Mouse (Mus musculus) embryonic fibroblast, embryonic 13.5 days (primary cell): ENCODE measurements around the gene Rexo2. TPM values are rescaled to one million over a fixed set of nuclear protein-coding genes. Genes with fewer than 3 reads are reported as not detected.
"Not testable (repeated sequence)": the region's sequence is repeated elsewhere in the genome, so short reads cannot be mapped to it uniquely, and the experiment has no call there.

ENCODE experiments used
- H3K27ac ChIP-seq: 2 replicates; pipeline ENCODE4 v1.5.1; 2012; ENCODE audit warnings: low read length, control low read depth, inconsistent platforms; ENCODE audit not compliant: insufficient read depth
- H3K4me1 ChIP-seq: 2 replicates; pipeline ENCODE4 v1.6.1; 2011; ENCODE audit warnings: low read length; ENCODE audit not compliant: control insufficient read depth, insufficient read depth
- H3K4me3 ChIP-seq: 2 replicates; pipeline ENCODE4 v1.5.1; 2011; ENCODE audit warnings: mild to moderate bottlenecking, control low read depth, low read length; ENCODE audit not compliant: insufficient read depth
- CTCF ChIP-seq: IDR thresholded peaks from 2 replicates; pipeline ENCODE4 v1.5.1; 2011; ENCODE audit warnings: mild to moderate bottlenecking, control low read depth, low read length, moderate library complexity, borderline replicate concordance; ENCODE audit not compliant: insufficient read depth
- POLR2A ChIP-seq: IDR thresholded peaks from 2 replicates; pipeline ENCODE4 v1.6.1; 2011; ENCODE audit warnings: low read depth, mild to moderate bottlenecking, control low read depth, low read length, moderate library complexity
- polyA plus RNA-seq: library from polyadenylated mRNA; stranded (reverse); fragments of >200 nt; gene quantifications from 2 replicates; pipeline ENCODE4 v1.2.4, GENCODE M21; 2011; ENCODE audit warnings: low read depth; ENCODE audit not compliant: missing spikeins, insufficient read length

Rexo2 gene
- polyA plus RNA-seq = 239 and 250 TPM in 2 replicates

- peaks cover 5% of the 10 kb centered on the region for H3K4me1 ChIP-seq
- no peak for TF ChIP-seq CTCF
- TF ChIP-seq POLR2A = peak; percentile 83
- H3K27ac ChIP-seq = peak within 1 kb of the TSS; percentile 92
- H3K4me3 ChIP-seq = peak within 1 kb of the TSS; percentile 88
Measured at GRCm38 (mm10) chr9:48480411-48481213, at the start of gene Rexo2. Gene Rexo2 (minus strand): TSS chr9:48480623.

DNA sequence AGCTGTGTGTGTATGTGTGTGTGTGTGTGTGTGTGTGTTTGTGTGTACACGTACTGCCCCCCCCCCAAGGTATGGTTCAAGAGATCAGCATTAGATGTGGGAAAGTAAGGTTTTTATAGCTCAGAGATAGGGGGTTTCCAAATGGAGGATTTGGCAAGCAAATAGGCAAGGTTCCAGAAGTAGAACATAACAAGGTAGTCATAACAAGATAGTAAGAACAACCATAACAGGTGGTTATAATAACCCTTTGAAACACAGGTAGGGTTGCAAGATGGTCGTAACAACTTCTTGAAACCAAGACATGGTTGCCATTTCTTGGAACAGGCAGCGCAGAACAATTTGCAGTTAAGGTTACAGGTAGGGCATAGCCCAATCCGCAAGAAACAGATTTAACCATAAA, 46.1 kb upstream of the Rexo2 start:
- no peak overlapping the region for H3K4me3 ChIP-seq
- H3K27ac ChIP-seq = no peak overlapping the region
- no peak for TF ChIP-seq POLR2A
- no peak for TF ChIP-seq CTCF
- no peaks in the 10 kb centered on the region for H3K4me1 ChIP-seq

DNA sequence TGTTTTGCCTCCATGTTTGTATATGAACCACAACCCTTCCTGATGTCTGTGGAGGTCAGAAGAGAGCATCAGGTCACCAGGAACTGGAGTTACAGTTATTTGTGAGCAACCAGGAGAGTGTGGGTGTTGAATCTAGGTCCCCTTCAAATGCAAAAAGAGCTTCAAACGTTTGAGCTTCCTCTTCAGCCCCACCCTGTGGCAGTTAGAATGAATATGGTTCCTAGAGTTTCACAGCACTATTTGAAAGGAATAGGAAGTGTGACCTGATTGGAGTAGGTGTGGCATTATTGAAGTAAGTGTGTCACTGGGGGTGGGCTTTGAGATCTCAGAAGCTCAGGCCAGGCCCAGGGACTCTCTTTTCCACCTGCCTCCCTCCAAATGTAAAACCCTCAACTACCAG, 45.1 kb upstream of the Rexo2 start:
- H3K4me3 ChIP-seq = no peak overlapping the region
- H3K4me1 ChIP-seq = no peaks in the 10 kb centered on the region
- no peak for TF ChIP-seq CTCF
- TF ChIP-seq POLR2A = no peak
- no peak overlapping the region for H3K27ac ChIP-seq

DNA sequence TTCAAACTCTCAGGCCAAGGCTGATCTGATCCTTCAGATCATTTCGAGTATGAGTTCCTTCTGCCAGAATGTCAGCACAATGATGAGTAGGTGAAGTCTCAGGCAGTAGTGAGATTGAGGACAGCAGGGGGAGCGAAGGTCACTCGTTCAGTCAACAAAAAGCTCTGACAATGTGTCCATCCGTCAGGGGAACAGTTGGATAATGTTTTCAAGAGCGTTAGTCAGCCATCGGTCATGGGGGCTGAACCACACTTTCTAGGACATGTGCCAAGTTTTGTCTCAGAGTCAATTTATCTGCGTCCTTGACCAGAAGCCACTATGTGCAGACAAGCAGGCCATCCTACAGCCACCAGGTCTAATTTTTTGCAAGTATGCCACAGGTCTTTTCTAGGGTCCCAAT, 40.0 kb upstream of the Rexo2 start:
- H3K4me1 ChIP-seq, H3K4me3 ChIP-seq, H3K27ac ChIP-seq: not testable (repeated sequence)

DNA sequence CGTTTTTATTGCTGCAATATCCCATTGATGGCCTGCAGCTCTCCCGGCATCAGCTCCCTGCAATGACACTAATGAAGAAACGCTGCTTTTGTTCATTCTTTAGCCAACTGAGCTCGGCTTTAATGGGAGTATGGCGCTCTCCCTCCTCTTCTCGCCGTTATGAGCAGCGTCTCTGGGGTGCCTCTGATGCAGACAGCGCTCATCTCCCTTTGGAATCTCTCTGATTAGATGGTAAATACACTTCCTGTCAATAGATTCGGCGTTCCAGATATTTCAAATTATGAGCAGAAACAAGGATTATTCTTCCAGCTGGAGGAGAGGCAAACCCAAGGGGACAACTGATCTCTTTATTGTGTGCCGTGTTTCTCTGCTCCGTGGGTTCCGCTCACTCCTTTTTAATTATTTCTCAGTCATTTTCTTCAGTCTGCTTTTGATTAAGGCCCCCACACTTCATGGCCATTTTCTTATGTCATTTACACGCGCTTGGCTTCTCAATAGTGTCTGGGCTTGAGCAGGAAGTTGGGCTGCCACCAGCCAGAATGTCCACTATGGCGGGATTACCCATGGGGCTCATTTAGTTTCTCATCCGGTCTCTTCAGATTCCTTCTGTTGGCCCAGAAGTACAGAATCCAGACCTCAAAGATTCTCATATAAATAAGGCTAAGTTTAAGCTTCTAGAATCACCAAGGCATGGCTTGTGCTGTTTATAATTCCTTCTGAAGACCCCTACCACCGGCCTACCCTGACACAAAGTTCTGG, 37.1 kb upstream of the Rexo2 start:
- H3K27ac ChIP-seq = no peak overlapping the region
- no peak overlapping the region for H3K4me3 ChIP-seq
- TF ChIP-seq CTCF (no peak), POLR2A (no peak)
- 0 out of 2 replicates have a peak, but pooled peaks cover 1% of the 10 kb centered on the region for H3K4me1 ChIP-seq

GRCm38 (mm10) chr9:48516615-48517371, 36.4 kb upstream of the Rexo2 start:
- Histone ChIP-seq H3K27ac (no peak overlapping the region), H3K4me1 (0 out of 2 replicates have a peak, but pooled peaks cover 1% of the 10 kb centered on the region), H3K4me3 (no peak overlapping the region)
- TF ChIP-seq CTCF (no peak), POLR2A (no peak)

- TF ChIP-seq POLR2A = no peak
- TF ChIP-seq CTCF = no peak
- no peak overlapping the region for H3K4me3 ChIP-seq
Measured at GRCm38 (mm10) chr9:48515332-48515731, 34.9 kb upstream of the Rexo2 start.

DNA sequence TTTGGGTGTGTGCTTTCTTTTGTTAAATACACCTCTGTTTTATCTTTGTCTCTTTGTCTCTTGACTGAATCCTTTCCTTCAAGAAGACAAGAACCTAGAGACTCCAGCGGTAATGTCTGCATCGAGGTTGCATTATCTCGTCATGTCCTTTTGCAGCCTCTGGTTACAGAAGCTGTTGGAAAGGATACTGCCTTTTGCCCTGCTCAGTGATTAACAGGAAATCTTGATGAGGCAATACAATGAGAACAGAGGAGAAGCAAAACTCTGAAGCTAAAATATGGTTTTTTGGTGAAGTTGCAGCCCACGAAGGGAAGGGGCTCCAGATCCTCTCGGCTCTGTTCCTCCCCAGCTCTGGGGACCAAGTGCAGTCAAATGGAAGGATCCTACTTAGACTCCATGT, 29.7 kb upstream of the Rexo2 start:
- no peak overlapping the region for H3K27ac ChIP-seq
- H3K4me1 ChIP-seq = no peaks in the 10 kb centered on the region
- TF ChIP-seq POLR2A (no peak), CTCF (no peak)
- H3K4me3 ChIP-seq = no peak overlapping the region

More at GRCm38 (mm10) chr9:48515332-48515731, 34.9 kb upstream of the Rexo2 start:
- Histone ChIP-seq H3K27ac (no peak overlapping the region), H3K4me1 (0 out of 2 replicates have a peak, but pooled peaks cover 1% of the 10 kb centered on the region)

DNA sequence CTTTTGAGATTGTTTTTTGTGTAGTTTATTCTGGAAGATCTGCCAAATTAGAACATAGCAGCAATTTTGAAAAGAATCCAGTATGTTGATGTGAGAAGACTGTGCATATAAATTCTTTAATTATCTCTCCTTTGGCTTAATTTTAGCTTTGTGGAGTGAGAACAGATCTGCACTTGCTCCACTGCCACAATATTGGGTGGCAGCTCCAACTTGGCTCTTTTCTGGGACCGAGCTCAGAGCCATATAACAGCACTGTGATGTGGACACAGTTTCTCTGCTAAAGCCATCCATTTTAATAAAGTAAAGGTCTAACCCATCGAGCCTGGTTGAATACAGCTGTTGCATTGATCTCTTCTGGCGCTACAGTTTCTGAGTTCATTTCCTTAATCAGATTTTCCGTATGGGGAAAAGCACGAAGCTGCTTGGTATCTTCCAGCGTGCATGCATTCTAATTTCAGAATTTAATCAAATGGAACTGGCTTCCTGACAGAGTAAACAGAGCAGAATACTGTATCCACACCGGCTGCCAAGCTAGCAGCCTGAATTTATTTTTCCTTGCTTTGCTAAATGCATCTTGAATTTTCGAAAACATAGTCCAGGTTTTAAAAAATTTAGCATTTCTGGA, 24.4 kb upstream of the Rexo2 start:
- Histone ChIP-seq H3K27ac (no peak overlapping the region), H3K4me1 (no peaks in the 10 kb centered on the region), H3K4me3 (no peak overlapping the region)
- TF ChIP-seq CTCF (no peak), POLR2A (no peak)

DNA sequence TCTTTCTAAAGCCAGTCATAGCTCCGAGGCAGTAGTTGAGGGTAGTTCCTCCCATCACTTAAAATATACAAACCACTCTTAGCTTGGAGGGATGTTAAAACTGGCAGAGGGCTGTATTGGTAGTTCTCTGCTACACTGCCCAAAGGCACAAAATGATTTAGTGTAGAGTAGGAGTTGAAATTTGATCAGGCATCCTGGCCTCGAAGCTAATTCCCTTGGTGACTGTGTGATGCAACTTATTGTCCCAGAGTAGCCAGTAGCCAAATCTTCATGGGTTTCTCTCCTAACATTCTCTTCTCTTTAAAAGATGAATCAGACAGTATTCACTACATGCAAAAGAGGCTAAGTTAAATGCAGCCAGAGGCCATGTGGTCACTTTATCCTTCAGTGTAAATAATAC, 22.6 kb upstream of the Rexo2 start:
- Histone ChIP-seq H3K4me1 (no peaks in the 10 kb centered on the region), H3K27ac (no peak overlapping the region), H3K4me3 (no peak overlapping the region)
- TF ChIP-seq CTCF (no peak), POLR2A (no peak)
